Mouse (Mus musculus): ENCODE data around the gene Ccdc148. TPM values are rescaled to one million over a fixed set of nuclear protein-coding genes. Genes with fewer than 3 reads are reported as not detected.
A peak's percentile ranks its signal among the peaks of the same experiment; 100 is the strongest.

Ccdc148 gene
- polyA plus RNA-seq, 1 experiment from 2014 or later = 8.0 TPM

DNA sequence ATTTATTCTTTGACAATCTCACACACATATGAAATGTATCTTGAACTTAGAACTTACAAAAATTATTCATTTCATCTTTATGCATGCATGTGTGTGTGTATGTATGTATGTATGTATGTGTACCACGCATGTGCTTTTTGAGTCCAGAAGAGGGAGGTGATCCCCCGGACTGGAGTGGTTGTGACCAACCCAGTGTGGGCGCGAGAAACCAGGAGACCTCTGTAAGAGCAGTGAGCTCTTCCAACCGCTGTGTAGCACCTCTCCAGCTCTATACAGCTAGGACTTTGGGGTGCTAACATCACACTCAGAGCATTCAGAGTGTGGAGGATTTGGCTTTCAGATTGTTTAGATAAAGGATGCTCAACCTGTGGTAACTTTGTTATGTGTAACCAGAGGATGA, 10.1 kb upstream of the Ccdc148 start:
- H3K27ac ChIP-seq (ENCODE audit: low read length) = no peak overlapping the region
- H3K4me1 ChIP-seq (ENCODE audit: control insufficient read depth, insufficient read depth, low read length) = no peaks in the 10 kb centered on the region
- over 99% methylated on average over 5 of the region's 5 CpGs for WGBS
- ATAC-seq = no peak
- H3K36me3 ChIP-seq (ENCODE audit: control insufficient read depth, insufficient read depth, low read length) = no peaks in the 10 kb centered on the region
- H3K4me2 ChIP-seq (ENCODE audit: low read length) = no peak overlapping the region
- no peaks in the 10 kb centered on the region for H3K9me3 ChIP-seq (replicated peaks; ENCODE audit: control insufficient read depth, low read length, poor library complexity, severe bottlenecking)
- no peak overlapping the region for H3K9ac ChIP-seq (ENCODE audit: low read depth, low read length)
- no peaks in the 10 kb centered on the region for H3K27me3 ChIP-seq (ENCODE audit: control insufficient read depth, insufficient read depth, low read depth, low read length)
- no peak overlapping the region for H3K4me3 ChIP-seq (ENCODE audit: low read depth, low read length)

DNA sequence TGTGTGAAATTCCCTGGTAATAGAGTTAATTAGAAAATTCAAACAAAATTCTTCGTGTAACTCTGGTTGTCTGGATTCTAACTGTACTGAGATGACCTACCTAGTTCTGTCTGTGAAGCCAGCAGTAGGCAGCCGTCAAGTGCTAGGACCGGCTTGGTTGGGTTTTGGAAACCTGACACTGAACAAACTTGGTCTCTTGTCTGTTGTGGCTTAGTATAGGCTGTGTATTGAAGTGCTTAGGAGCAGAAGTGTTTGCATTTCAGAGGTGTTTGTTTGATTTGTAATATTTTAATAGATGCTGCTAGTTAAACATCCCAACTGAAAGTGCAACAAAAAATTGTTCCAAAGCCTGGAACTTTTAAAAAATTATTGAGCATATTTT, 9.7 kb upstream of the Ccdc148 start:
- Histone ChIP-seq H3K4me1 (ENCODE audit: control insufficient read depth, insufficient read depth, low read length) (no peaks in the 10 kb centered on the region), H3K4me2 (ENCODE audit: low read length) (no peak overlapping the region), H3K9me3 (replicated peaks; ENCODE audit: control insufficient read depth, low read length, poor library complexity, severe bottlenecking) (no peaks in the 10 kb centered on the region), H3K27me3 (ENCODE audit: control insufficient read depth, insufficient read depth, low read depth, low read length) (no peaks in the 10 kb centered on the region), H3K4me3 (ENCODE audit: low read depth, low read length) (no peak overlapping the region), H3K36me3 (ENCODE audit: control insufficient read depth, insufficient read depth, low read length) (no peaks in the 10 kb centered on the region), H3K9ac (ENCODE audit: low read depth, low read length) (no peak overlapping the region), H3K27ac (ENCODE audit: low read length) (no peak overlapping the region)
- no peak for ATAC-seq
- 81% methylated on average over 3 of the region's 3 CpGs for WGBS

DNA sequence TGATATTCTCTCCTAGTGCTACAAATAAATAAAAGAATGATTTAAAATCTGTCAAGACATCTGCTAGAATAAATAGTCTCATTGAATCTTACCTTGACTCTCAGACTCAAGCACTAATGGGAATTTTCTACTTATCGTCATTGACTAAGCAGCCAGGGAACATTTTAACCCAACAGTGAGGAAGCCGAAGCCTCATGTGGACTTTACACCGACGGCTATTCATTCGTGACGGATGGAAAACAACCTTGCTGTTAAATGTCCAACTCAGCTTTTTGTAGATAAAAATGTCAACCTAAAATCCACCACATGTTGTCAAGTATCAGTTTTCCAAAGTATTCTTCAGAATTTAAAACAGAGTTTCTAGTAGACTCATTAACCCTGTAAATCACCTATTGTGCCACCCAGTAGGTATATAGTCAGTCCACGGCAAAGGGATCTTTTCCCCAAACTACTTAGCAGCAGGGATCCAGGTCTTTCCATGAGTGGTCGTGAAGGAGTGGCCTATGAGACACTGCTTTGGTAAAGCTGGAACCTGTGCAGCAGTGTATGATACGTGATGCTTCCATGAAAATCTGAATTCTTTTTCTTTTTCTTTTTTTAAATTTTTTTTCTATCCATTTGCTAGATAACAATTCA, 9.2 kb upstream of the Ccdc148 start:
- no peak for ATAC-seq
- Histone ChIP-seq H3K27ac (ENCODE audit: low read length) (no peak overlapping the region), H3K9ac (ENCODE audit: low read depth, low read length) (no peak overlapping the region), H3K4me3 (ENCODE audit: low read depth, low read length) (no peak overlapping the region), H3K36me3 (ENCODE audit: control insufficient read depth, insufficient read depth, low read length) (no peaks in the 10 kb centered on the region), H3K4me1 (ENCODE audit: control insufficient read depth, insufficient read depth, low read length) (no peaks in the 10 kb centered on the region), H3K27me3 (ENCODE audit: control insufficient read depth, insufficient read depth, low read depth, low read length) (no peaks in the 10 kb centered on the region), H3K9me3 (replicated peaks; ENCODE audit: control insufficient read depth, low read length, poor library complexity, severe bottlenecking) (no peaks in the 10 kb centered on the region), H3K4me2 (ENCODE audit: low read length) (no peak overlapping the region)
- WGBS = 82% methylated on average over 9 of the region's 9 CpGs

DNA sequence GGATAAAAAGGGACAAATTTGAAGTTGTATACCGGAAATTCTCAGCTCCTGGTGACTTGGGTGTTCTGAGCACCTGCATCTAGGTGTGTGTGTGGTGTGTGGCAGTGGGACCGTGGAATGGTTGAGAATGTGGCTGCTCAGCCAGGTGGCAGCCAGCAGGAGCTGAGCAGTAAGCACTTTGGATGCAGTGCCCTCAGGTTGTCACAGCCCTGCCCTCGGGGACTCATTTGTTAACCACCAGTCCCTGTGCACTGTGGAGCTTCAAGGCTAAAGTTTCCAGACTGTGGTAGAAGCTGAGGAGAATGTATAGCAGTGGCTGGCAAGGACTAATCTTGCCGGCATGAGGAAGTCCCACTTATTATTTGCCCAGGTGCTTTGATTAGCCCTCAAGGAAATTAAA, 7.3 kb upstream of the Ccdc148 start:
- Histone ChIP-seq H3K36me3 (ENCODE audit: control insufficient read depth, insufficient read depth, low read length) (no peaks in the 10 kb centered on the region), H3K9ac (ENCODE audit: low read depth, low read length) (no peak overlapping the region), H3K4me3 (ENCODE audit: low read depth, low read length) (no peak overlapping the region), H3K9me3 (replicated peaks; ENCODE audit: control insufficient read depth, low read length, poor library complexity, severe bottlenecking) (no peaks in the 10 kb centered on the region), H3K27me3 (ENCODE audit: control insufficient read depth, insufficient read depth, low read depth, low read length) (no peaks in the 10 kb centered on the region), H3K4me2 (ENCODE audit: low read length) (no peak overlapping the region), H3K27ac (ENCODE audit: low read length) (no peak overlapping the region), H3K4me1 (ENCODE audit: control insufficient read depth, insufficient read depth, low read length) (peaks cover 10% of the 10 kb centered on the region)
- 83% methylated on average over 4 of the region's 4 CpGs for WGBS
- ATAC-seq = no peak

DNA sequence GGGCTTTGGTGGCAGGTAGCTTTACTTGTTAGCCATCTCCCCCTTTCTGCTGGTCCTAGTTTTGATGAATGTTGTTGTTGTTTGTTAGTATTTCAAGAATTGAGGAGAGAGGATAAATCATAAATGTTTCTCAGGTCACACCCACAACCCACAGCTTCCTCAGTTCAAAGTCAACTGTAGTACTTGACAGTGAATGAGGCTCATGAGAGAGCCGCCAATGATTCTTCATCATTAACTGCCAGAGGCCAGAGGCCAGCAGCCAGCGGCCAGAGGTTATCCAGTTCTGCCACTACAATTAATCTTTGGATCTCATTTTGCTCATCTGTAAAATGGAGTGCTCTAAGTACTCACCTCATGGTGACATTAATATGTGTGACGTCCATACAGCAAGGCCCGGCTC, 6.5 kb upstream of the Ccdc148 start:
- WGBS = 87% methylated on average over 4 of the region's 4 CpGs
- Histone ChIP-seq H3K9ac (ENCODE audit: low read depth, low read length) (no peak overlapping the region), H3K9me3 (replicated peaks; ENCODE audit: control insufficient read depth, low read length, poor library complexity, severe bottlenecking) (no peaks in the 10 kb centered on the region), H3K27me3 (ENCODE audit: control insufficient read depth, insufficient read depth, low read depth, low read length) (no peaks in the 10 kb centered on the region), H3K27ac (ENCODE audit: low read length) (no peak overlapping the region), H3K4me2 (ENCODE audit: low read length) (no peak overlapping the region), H3K4me1 (ENCODE audit: control insufficient read depth, insufficient read depth, low read length) (peaks cover 15% of the 10 kb centered on the region), H3K36me3 (ENCODE audit: control insufficient read depth, insufficient read depth, low read length) (no peaks in the 10 kb centered on the region), H3K4me3 (ENCODE audit: low read depth, low read length) (no peak overlapping the region)
- no peak for ATAC-seq

DNA sequence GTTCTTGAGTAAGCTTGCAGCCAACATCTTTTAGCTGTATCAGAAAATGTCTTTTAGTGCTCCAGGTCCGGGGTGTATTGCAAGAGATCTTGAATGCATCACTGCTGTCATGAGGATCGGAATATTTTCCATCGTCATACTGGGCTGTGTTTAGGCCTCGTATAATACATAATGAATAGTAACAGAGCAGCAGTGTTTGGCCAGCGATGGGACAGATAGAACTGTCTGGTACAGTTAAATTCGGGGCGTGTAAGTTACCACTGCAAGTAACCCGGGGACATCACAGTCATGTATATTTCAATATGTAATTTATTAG, 1.8 kb upstream of the Ccdc148 start:
- WGBS = 24% methylated on average over 8 of the region's 8 CpGs
- ATAC-seq = no peak
- Histone ChIP-seq H3K9ac (ENCODE audit: low read depth, low read length) (peak overlapping the region; percentile 81), H3K27ac (ENCODE audit: low read length) (peak overlapping the region; percentile 91; the same call in 1 of the 2 replicates), H3K27me3 (ENCODE audit: control insufficient read depth, insufficient read depth, low read depth, low read length) (no peaks in the 10 kb centered on the region), H3K4me2 (ENCODE audit: low read length) (peak overlapping the region; percentile 71), H3K4me1 (ENCODE audit: control insufficient read depth, insufficient read depth, low read length) (peaks cover 15% of the 10 kb centered on the region), H3K9me3 (replicated peaks; ENCODE audit: control insufficient read depth, low read length, poor library complexity, severe bottlenecking) (no peaks in the 10 kb centered on the region), H3K4me3 (ENCODE audit: low read depth, low read length) (peak overlapping the region; percentile 80), H3K36me3 (ENCODE audit: control insufficient read depth, insufficient read depth, low read length) (no peaks in the 10 kb centered on the region)

DNA sequence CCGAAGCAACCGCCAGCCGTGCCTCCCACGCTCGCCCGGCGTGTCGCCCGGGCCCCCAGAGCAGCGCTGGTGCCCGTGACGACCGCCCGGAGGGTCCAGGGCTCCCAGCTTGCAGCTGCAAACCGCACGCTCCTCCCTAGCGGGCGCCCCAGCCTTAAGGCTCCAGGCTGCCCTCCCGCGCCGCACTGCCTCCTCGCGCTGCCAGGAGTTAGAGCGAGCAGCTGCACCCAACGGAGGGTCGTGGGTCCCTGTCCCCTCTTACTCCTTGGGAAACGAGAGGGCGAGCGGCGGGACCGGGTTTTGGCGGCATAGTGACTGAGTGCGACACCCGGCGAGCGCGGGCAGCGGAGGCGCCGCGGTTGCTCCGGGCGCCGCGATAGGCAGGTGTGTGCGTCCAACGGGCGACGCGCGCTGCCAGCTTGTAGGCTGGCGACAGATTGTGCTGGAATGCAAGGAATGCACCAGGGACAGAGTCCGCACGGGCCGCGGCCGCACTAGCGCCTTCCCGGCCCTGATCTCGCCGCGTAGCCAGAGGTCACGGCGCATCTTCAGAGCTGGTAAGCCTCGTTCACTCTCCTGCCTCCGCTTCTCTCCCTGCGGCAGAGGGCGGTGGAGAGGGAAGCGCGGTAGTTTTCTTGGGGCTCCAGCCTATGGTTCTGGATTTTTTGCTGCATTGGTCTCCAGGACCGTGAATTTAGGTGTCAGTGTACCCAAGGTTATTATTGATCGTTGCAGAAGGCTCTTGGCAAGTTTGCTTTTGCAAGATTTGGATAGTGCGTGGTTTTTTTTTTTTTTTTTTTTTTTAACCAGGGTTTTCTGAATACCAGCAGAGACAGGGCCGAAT, 1.2 kb upstream of the Ccdc148 start:
- Histone ChIP-seq H3K4me2 (ENCODE audit: low read length) (peak overlapping the region; percentile 71), H3K36me3 (ENCODE audit: control insufficient read depth, insufficient read depth, low read length) (no peaks in the 10 kb centered on the region), H3K9ac (ENCODE audit: low read depth, low read length) (peak overlapping the region; percentile 81), H3K27ac (ENCODE audit: low read length) (peak overlapping the region; percentile 91), H3K9me3 (replicated peaks; ENCODE audit: control insufficient read depth, low read length, poor library complexity, severe bottlenecking) (no peaks in the 10 kb centered on the region), H3K27me3 (ENCODE audit: control insufficient read depth, insufficient read depth, low read depth, low read length) (no peaks in the 10 kb centered on the region), H3K4me1 (ENCODE audit: control insufficient read depth, insufficient read depth, low read length) (peaks cover 15% of the 10 kb centered on the region), H3K4me3 (ENCODE audit: low read depth, low read length) (peak overlapping the region; percentile 80)
- peak; percentile 76 for ATAC-seq
- under 1% methylated on average over 66 of the region's 74 CpGs for WGBS

DNA sequence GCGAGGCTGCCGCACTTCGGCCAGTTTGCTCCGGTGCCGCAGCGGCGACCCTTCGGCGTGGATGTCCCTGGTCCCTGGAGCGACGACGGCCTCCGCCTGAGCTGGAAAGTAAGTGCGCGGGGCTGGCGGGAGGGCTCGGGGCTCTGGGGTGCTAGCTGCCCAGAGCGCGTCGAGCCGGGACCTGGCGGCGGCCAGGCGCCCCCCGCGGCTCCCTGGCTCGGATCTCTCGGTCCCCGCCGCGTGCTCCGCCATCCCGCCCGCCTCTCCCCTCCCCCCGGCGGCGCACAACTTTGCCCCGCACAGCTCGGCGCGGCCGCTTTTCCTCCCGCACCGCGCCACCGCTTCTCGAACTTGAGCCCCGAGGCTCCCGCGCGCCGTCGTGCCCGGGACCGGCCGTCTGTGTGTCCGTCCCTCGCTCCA, 548 bp upstream of the Ccdc148 start:
- Histone ChIP-seq H3K4me2 (ENCODE audit: low read length) (peak overlapping the region; percentile 71), H3K4me3 (ENCODE audit: low read depth, low read length) (peak overlapping the region; percentile 80), H3K27ac (ENCODE audit: low read length) (peak overlapping the region; percentile 91), H3K27me3 (ENCODE audit: control insufficient read depth, insufficient read depth, low read depth, low read length) (no peaks in the 10 kb centered on the region), H3K9ac (ENCODE audit: low read depth, low read length) (peak overlapping the region; percentile 81), H3K9me3 (replicated peaks; ENCODE audit: control insufficient read depth, low read length, poor library complexity, severe bottlenecking) (no peaks in the 10 kb centered on the region), H3K4me1 (ENCODE audit: control insufficient read depth, insufficient read depth, low read length) (peaks cover 15% of the 10 kb centered on the region), H3K36me3 (ENCODE audit: control insufficient read depth, insufficient read depth, low read length) (no peaks in the 10 kb centered on the region)
- WGBS = 0% methylated on average over 21 of the region's 58 CpGs
- ATAC-seq = peak; percentile 60

DNA sequence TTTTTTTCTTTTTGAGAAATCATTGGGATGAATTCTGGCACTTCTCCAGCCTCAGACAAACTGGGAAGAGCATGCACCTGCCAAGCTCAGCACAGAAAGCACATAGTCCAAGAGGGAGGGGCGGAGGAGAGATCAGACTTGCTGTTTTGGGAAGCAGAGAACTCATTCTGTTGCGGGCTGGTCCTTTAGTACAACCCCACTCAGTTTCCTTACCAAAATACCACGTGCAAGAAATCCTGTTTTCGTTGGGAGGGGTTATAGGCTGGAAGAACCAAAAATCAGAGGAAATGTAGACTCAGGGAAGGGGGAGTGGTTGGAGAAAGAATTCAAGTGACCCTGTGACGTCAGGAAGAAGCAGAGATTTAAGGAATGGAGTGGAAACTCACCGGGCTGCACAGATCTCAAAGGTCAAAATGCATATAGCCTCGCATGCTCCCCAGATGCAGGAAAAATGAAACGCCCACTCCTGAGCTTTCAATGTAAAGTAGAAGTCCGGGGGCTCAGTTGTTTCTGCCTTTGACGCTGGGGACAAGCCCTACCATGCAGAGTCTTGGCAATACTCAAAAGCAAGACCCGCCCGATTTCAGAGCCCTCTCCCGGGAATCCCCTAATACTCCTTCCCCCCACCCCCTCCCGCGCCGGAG, 400 bp downstream of the Ccdc148 start:
- 0% methylated on average over 16 of the region's 16 CpGs for WGBS
- peak; percentile 36 for ATAC-seq
- no peaks in the 10 kb centered on the region for H3K36me3 ChIP-seq (ENCODE audit: control insufficient read depth, insufficient read depth, low read length)
- H3K27ac ChIP-seq (ENCODE audit: low read length) = peak overlapping the region; percentile 76
- H3K9ac ChIP-seq (ENCODE audit: low read depth, low read length) = peak overlapping the region; percentile 62
- peaks cover 15% of the 10 kb centered on the region for H3K4me1 ChIP-seq (ENCODE audit: control insufficient read depth, insufficient read depth, low read length)
- peak overlapping the region; percentile 65 for H3K4me2 ChIP-seq (ENCODE audit: low read length)
- peak overlapping the region; percentile 80 for H3K4me3 ChIP-seq (ENCODE audit: low read depth, low read length)
- H3K9me3 ChIP-seq (replicated peaks; ENCODE audit: control insufficient read depth, low read length, poor library complexity, severe bottlenecking) = no peaks in the 10 kb centered on the region
- H3K27me3 ChIP-seq (ENCODE audit: control insufficient read depth, insufficient read depth, low read depth, low read length) = no peaks in the 10 kb centered on the region

Data from midbrain, embryonic 16.5 days (tissue).